Mouse (Mus musculus): ENCODE measurements around the gene Krt36. TPM values are rescaled to one million over a fixed set of nuclear protein-coding genes. Genes with fewer than 3 reads are reported as not detected.

Krt36 gene
- total and polyA plus RNA-seq, 3 experiments, result not detected

GRCm38 (mm10) chr11:100145858-100146560 lies 40.6 kb upstream of the Krt36 start:
- no peaks in the 10 kb centered on the region for H3K79me2 ChIP-seq (replicated peaks; ENCODE audit: control insufficient read depth, extremely low read depth, insufficient read depth, poor library complexity, severe bottlenecking)
- no peak overlapping the region for H3K9ac ChIP-seq (ENCODE audit: insufficient read depth, low read depth)
- no peak for DNase-seq (ENCODE audit: extremely low read depth)
- no peaks in the 10 kb centered on the region for H3K36me3 ChIP-seq (replicated peaks in 1 of 2; ENCODE audit: control insufficient read depth in 1 of 2, insufficient read depth in 1 of 2, low read length in 1 of 2)
- no peak for TF ChIP-seq ZC3H11A (IDR thresholded peaks at IDR 0.05; ENCODE audit: low read depth, low read length)
- no peak for TF ChIP-seq JUN (IDR thresholded peaks at IDR 0.05; ENCODE audit: insufficient read depth, low read depth, low read length)
- TF ChIP-seq CHD1 (IDR thresholded peaks at IDR 0.05; ENCODE audit: low read depth, low read length), result no peak
- TF ChIP-seq NRF1 (IDR thresholded peaks at IDR 0.05; ENCODE audit: low read depth, low read length), result no peak
- no peak for TF ChIP-seq POLR2AphosphoS2 (IDR thresholded peaks at IDR 0.05; ENCODE audit: low read depth, low read length)
- no peak for TF ChIP-seq CHD2 (IDR thresholded peaks at IDR 0.05; ENCODE audit: low read length)
- no peak for TF ChIP-seq MAX (IDR thresholded peaks at IDR 0.05; ENCODE audit: low read length)
- TF ChIP-seq MYC (IDR thresholded peaks at IDR 0.05; ENCODE audit: low read depth, low read length), result no peak
- no peak for TF ChIP-seq IRF4 (IDR thresholded peaks at IDR 0.05; ENCODE audit: low read depth, low read length)
- TF ChIP-seq GABPA (IDR thresholded peaks at IDR 0.05; ENCODE audit: insufficient replicate concordance, low read depth, low read length), result no peak
- no peak for TF ChIP-seq USF1 (IDR thresholded peaks at IDR 0.05; ENCODE audit: low read depth, low read length)
- TF ChIP-seq TCF12 (IDR thresholded peaks at IDR 0.05; ENCODE audit: low read depth, low read length), result no peak
- no peak overlapping the region for H3K4me2 ChIP-seq (ENCODE audit: insufficient read depth, low read depth, poor library complexity, severe bottlenecking)
- H3K27ac ChIP-seq (ENCODE audit: insufficient read depth, low read depth), result no peak overlapping the region
- H3K27me3 ChIP-seq (replicated peaks), result peaks cover 87% of the 10 kb centered on the region
- dilution Hi-C loops (cut with MboI; ENCODE audit: extremely low pct_ligation_motif_present, extremely low pct_unique_long_range_greater_than_20kb, low sequenced_read_pairs), result no loop called here
- H3K9me3 ChIP-seq (replicated peaks; ENCODE audit: low read length), result no peaks in the 10 kb centered on the region
- H3K4me3 ChIP-seq (replicated peaks in 1 of 3; ENCODE audit: low read depth in 2 of 3, low read length in 2 of 3, poor library complexity in 1 of 3), result no peak overlapping the region
- in situ Hi-C loops (cut with MboI; ENCODE audit: low pct_ligation_motif_present, low pct_unique_long_range_greater_than_20kb, low sequenced_read_pairs), result no loop called here
- H3K4me1 ChIP-seq (ENCODE audit: control insufficient read depth in 1 of 2, insufficient read depth in 2 of 2), result no peaks in the 10 kb centered on the region

- H3K27me3 ChIP-seq (replicated peaks), result peaks cover 87% of the 10 kb centered on the region
- TF ChIP-seq E2F4 (IDR thresholded peaks at IDR 0.05; ENCODE audit: insufficient replicate concordance, low read depth, low read length) (no peak), USF2 (conservative IDR thresholded peaks at IDR 0.05; ENCODE audit: low read depth, low read length) (no peak), JUN (IDR thresholded peaks at IDR 0.05; ENCODE audit: insufficient read depth, low read depth, low read length) (no peak), CTCF (conservative IDR thresholded peaks at IDR 0.05 in 1 of 2, IDR thresholded peaks at IDR 0.05 in 1 of 2; ENCODE audit: low read depth in 2 of 2, low read length in 2 of 2) (no peak), MAFK (IDR thresholded peaks at IDR 0.05; ENCODE audit: insufficient replicate concordance, low read length) (no peak), POLR2AphosphoS2 (IDR thresholded peaks at IDR 0.05; ENCODE audit: low read depth, low read length) (no peak), MXI1 (IDR thresholded peaks at IDR 0.05; ENCODE audit: low read depth, low read length) (no peak), MEF2A (IDR thresholded peaks at IDR 0.05; ENCODE audit: borderline replicate concordance, low read depth, low read length) (no peak), ZKSCAN1 (IDR thresholded peaks at IDR 0.05; ENCODE audit: borderline replicate concordance, low read depth, low read length) (no peak), IRF4 (IDR thresholded peaks at IDR 0.05; ENCODE audit: low read depth, low read length) (no peak), EP300 (IDR thresholded peaks at IDR 0.05; ENCODE audit: low read length) (no peak), BHLHE40 (IDR thresholded peaks at IDR 0.05; ENCODE audit: low read depth, low read length) (no peak), PAX5 (IDR thresholded peaks at IDR 0.05; ENCODE audit: low read length) (no peak), NRF1 (IDR thresholded peaks at IDR 0.05; ENCODE audit: low read depth, low read length) (no peak), HCFC1 (IDR thresholded peaks at IDR 0.05; ENCODE audit: low read depth, low read length) (no peak), RAD21 (IDR thresholded peaks at IDR 0.05; ENCODE audit: low read depth, low read length) (no peak), SMC3 (IDR thresholded peaks at IDR 0.05; ENCODE audit: low read depth, low read length) (no peak), ELF1 (IDR thresholded peaks at IDR 0.05; ENCODE audit: low read depth, low read length) (no peak)
Measured at GRCm38 (mm10) chr11:100145104-100145503, 39.7 kb upstream of the Krt36 start.

More at GRCm38 (mm10) chr11:100145104-100145503, 39.7 kb upstream of the Krt36 start:
- Histone ChIP-seq H3K36me3 (replicated peaks in 1 of 2; ENCODE audit: control insufficient read depth in 1 of 2, insufficient read depth in 1 of 2, low read length in 1 of 2) (no peaks in the 10 kb centered on the region), H3K9me3 (replicated peaks; ENCODE audit: low read length) (no peaks in the 10 kb centered on the region), H3K79me2 (replicated peaks; ENCODE audit: control insufficient read depth, extremely low read depth, insufficient read depth, poor library complexity, severe bottlenecking) (no peaks in the 10 kb centered on the region), H3K4me1 (ENCODE audit: control insufficient read depth in 1 of 2, insufficient read depth in 2 of 2) (no peaks in the 10 kb centered on the region), H3K4me2 (ENCODE audit: insufficient read depth, low read depth, poor library complexity, severe bottlenecking) (no peak overlapping the region), H3K27ac (ENCODE audit: insufficient read depth, low read depth) (no peak overlapping the region), H3K4me3 (replicated peaks in 1 of 3; ENCODE audit: low read depth in 2 of 3, low read length in 2 of 3, poor library complexity in 1 of 3) (no peak overlapping the region), H3K9ac (ENCODE audit: insufficient read depth, low read depth) (no peak overlapping the region)
- dilution Hi-C loops (cut with MboI; ENCODE audit: extremely low pct_ligation_motif_present, extremely low pct_unique_long_range_greater_than_20kb, low sequenced_read_pairs), result no loop called here
- DNase-seq (ENCODE audit: extremely low read depth), result no peak
- in situ Hi-C loops (cut with MboI; ENCODE audit: low pct_ligation_motif_present, low pct_unique_long_range_greater_than_20kb, low sequenced_read_pairs), result no loop called here

All from CH12.LX (cell line).